Mouse (Mus musculus) CD4-positive, CD25-positive, alpha-beta regulatory T cell (primary cell): ENCODE data around the gene Serpinb6c. TPM values are rescaled to one million over a fixed set of nuclear protein-coding genes. Genes with fewer than 3 reads are reported as not detected.

Experiments
- polyA plus RNA-seq: library from polyadenylated mRNA; unstranded; fragments of 100-300 nt; shearing (Covaris generic); gene quantifications from one replicate; pipeline ENCODE4 v1.2.1, GENCODE M21; 2017

The Serpinb6c gene
- not detected for polyA plus RNA-seq

DNA sequence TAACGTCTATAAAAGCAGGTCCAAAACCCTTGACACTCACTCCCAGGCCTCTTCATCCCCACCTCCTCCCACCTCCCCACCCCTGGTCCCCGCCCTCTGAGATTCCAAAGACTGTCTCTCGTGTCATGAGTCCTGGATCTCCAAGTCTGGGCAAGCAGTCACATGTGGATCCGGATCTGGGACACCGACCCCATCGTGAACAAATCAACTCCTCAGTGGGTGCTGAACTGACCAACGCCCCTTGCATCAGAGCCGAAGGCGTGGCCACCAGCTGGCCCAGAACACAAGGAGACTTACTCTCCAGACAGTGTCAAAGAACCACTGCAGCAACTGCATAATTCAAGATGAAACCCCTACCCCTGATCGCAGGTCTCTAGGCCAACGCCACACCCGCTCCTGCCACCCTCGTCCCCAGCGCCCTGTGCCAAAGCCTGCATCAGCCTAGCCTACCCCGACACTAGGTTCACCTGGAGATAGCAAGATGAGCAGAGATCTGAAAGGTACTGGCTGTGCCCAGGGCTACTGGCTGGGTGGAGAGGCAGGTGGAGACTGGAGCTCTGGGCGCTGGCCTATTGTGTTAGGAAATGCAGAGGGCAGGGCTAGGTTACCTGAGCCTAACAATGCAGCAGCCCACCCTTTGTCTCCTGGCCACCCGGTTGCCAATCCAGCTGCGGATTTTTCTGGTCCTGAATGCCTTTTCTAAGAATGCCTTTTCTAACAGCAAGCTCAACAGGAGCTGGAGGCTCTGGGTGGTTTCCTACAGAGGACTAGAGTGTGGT lies at the start of gene Serpinb6c:
Gene Serpinb6c, minus strand, starts transcription at position 533 of the 779 bp plus-strand sequence.

DNA sequence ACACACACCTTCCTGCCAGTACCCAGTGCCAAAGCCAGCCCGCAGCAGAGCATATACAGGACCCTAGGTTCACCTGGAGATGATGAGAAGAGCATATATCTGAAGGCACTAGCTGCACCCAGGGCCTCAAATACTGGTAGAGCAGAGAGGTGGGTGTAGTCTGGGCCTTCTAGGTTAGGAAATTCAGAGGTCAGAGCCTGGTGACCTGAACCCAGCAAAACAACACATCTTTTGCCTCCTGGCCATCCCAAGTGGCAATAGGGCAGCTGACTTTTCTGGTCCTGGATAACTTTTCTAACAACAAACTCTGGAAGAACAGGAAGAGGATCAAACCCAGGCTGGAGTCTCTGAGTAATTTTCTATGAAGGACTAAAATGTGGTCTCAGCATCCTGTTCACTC lies 62.2 kb downstream of the Serpinb6c start, which contains the start of gene Serpinb6e:
Gene Serpinb6e, minus strand, starts transcription at position 101 of the 400 bp plus-strand sequence.

Other genes with a start within 250 kb of the Serpinb6c start
- gene Serpinb6d, start 244.3 kb downstream of the Serpinb6c start, polyA plus RNA-seq = not detected
- gene Serpinb6e, start 62.3 kb downstream of the Serpinb6c start, polyA plus RNA-seq = not detected
- gene Nqo2, start 59.0 kb upstream of the Serpinb6c start, polyA plus RNA-seq = 9.1 TPM
- 70.0 TPM for gene Ripk1, start 96.7 kb upstream of the Serpinb6c start, polyA plus RNA-seq
- 54.1 TPM for gene Serpinb6a, start 97.1 kb upstream of the Serpinb6c start, polyA plus RNA-seq
- 44.8 TPM for gene Bphl, start 131.9 kb upstream of the Serpinb6c start, polyA plus RNA-seq
- gene Tubb2a, start 172.3 kb upstream of the Serpinb6c start, polyA plus RNA-seq = 41.7 TPM
- gene Tubb2b, start 224.8 kb upstream of the Serpinb6c start, polyA plus RNA-seq = 3.4 TPM